Mouse (Mus musculus): ENCODE measurements around the gene Atp6v0b. TPM values are rescaled to one million over a fixed set of nuclear protein-coding genes. Genes with fewer than 3 reads are reported as not detected.

Gene Atp6v0b
- polyA plus RNA-seq (2015; fragmentation: Nextera tagmentation; extraction: Ambion mirVana), result 460 and 461 TPM in 2 replicates

- peak within 1 kb of the TSS; percentile 97 for H3K4me3 ChIP-seq
- H3K9me3 ChIP-seq, result no peaks in the 10 kb centered on the region
- H3K9ac ChIP-seq (replicated peaks), result peak within 1 kb of the TSS; percentile 98
- peaks cover 50% of the 10 kb centered on the region for H3K4me1 ChIP-seq
- H3K27ac ChIP-seq (replicated peaks), result peak within 1 kb of the TSS; percentile 65
- peaks cover 26% of the 10 kb centered on the region for H3K36me3 ChIP-seq
- no peaks in the 10 kb centered on the region for H3K27me3 ChIP-seq
- WGBS, result under 1% methylated on average over 37 of the region's 37 CpGs
- H3K4me2 ChIP-seq (replicated peaks), result peak within 1 kb of the TSS; percentile 91
- peak; percentile 83 for ATAC-seq (replicated peaks)
Observed at GRCm38 (mm10) chr4:117887133-117887532, at the start of gene Atp6v0b. Gene Atp6v0b, minus strand, starts transcription at chr4:117887333.

DNA sequence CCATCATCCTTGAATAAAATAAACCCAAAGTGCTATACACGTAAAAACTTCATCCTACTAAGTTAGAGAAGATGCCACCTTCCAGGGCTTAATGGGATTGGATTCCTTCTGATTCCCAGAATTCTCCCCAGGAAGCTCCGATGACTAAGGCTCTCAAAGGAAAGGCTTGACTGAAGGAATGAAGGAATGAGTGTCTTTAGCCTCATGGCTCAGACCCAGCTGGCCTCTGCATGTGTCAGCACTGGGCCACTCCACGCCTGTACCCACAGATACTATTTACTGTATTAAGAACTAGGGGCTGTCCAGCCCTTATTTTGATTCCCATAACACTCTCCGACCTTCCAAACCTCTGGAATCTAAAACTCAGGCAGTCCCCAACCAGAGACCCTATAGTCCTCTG, 46.9 kb upstream of the Atp6v0b start:
- Histone ChIP-seq H3K4me1 (peaks cover 7% of the 10 kb centered on the region), H3K27me3 (peaks cover 14% of the 10 kb centered on the region), H3K4me3 (no peak overlapping the region), H3K4me2 (replicated peaks) (no peak overlapping the region), H3K36me3 (no peaks in the 10 kb centered on the region), H3K27ac (replicated peaks) (no peak overlapping the region), H3K9me3 (no peaks in the 10 kb centered on the region), H3K9ac (replicated peaks) (no peak overlapping the region)
- no peak for ATAC-seq (replicated peaks)
- 86% methylated on average over 4 of the region's 4 CpGs for WGBS

GRCm38 (mm10) chr4:117933248-117933647, 46.1 kb upstream of the Atp6v0b start:
- H3K36me3 ChIP-seq, result no peaks in the 10 kb centered on the region
- H3K9me3 ChIP-seq, result no peaks in the 10 kb centered on the region
- ATAC-seq (replicated peaks), result no peak
- peaks cover 22% of the 10 kb centered on the region for H3K27me3 ChIP-seq
- no peak overlapping the region for H3K4me3 ChIP-seq
- peaks cover 15% of the 10 kb centered on the region for H3K4me1 ChIP-seq
- H3K4me2 ChIP-seq (replicated peaks), result no peak overlapping the region
- no peak overlapping the region for H3K27ac ChIP-seq (replicated peaks)
- WGBS, result 88% methylated on average over 5 of the region's 5 CpGs
- H3K9ac ChIP-seq (replicated peaks), result no peak overlapping the region

- Histone ChIP-seq H3K9me3 (no peaks in the 10 kb centered on the region), H3K4me2 (replicated peaks) (peak within 1 kb of the TSS; percentile 48), H3K9ac (replicated peaks) (peak within 1 kb of the TSS; percentile 6; the same call in 1 of the 2 replicates), H3K36me3 (no peaks in the 10 kb centered on the region), H3K4me3 (peak within 1 kb of the TSS; percentile 20), H3K27ac (replicated peaks) (no peak within 1 kb of the TSS), H3K27me3 (peaks cover 52% of the 10 kb centered on the region), H3K4me1 (peaks cover 33% of the 10 kb centered on the region)
- under 1% methylated on average over 33 of the region's 33 CpGs for WGBS
- ATAC-seq (replicated peaks), result no peak
Observed at GRCm38 (mm10) chr4:117929391-117929881, 42.3 kb upstream of the Atp6v0b start, which contains the start of gene Artn. Gene Artn, minus strand, starts transcription at chr4:117929763.

- Histone ChIP-seq H3K9me3 (no peaks in the 10 kb centered on the region), H3K27ac (replicated peaks) (no peak overlapping the region), H3K9ac (replicated peaks) (peak overlapping the region; percentile 6; the same call in 1 of the 2 replicates), H3K4me1 (peaks cover 33% of the 10 kb centered on the region), H3K36me3 (no peaks in the 10 kb centered on the region), H3K27me3 (peaks cover 52% of the 10 kb centered on the region), H3K4me2 (replicated peaks) (peak overlapping the region; percentile 48), H3K4me3 (peak overlapping the region; percentile 20)
- 2% methylated on average over 13 of the region's 13 CpGs for WGBS
- ATAC-seq (replicated peaks), result 0 out of 2 replicates have a peak, but pooled peaks have one; percentile 7
Observed at GRCm38 (mm10) chr4:117928699-117929241, 41.6 kb upstream of the Atp6v0b start.

DNA sequence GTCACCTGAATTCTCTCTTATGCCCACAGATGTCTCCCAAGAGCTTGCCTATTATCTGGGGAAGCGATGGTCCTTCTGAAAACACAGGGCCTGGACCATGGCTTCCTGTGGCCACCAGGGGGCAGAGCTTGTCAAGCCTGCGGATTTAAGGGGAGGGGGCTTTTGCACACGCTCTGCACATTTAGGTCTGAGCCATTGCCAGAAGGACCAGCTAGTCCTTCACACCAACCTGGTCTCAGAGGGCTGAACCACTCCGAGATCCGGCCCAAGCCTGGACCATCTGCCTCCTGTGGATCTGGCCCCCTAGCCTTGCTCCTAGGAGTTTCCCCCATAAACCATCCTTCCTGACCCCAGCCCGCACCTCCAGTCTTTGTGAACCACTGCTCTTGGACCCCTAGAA, 41.1 kb upstream of the Atp6v0b start:
- peaks cover 52% of the 10 kb centered on the region for H3K27me3 ChIP-seq

DNA sequence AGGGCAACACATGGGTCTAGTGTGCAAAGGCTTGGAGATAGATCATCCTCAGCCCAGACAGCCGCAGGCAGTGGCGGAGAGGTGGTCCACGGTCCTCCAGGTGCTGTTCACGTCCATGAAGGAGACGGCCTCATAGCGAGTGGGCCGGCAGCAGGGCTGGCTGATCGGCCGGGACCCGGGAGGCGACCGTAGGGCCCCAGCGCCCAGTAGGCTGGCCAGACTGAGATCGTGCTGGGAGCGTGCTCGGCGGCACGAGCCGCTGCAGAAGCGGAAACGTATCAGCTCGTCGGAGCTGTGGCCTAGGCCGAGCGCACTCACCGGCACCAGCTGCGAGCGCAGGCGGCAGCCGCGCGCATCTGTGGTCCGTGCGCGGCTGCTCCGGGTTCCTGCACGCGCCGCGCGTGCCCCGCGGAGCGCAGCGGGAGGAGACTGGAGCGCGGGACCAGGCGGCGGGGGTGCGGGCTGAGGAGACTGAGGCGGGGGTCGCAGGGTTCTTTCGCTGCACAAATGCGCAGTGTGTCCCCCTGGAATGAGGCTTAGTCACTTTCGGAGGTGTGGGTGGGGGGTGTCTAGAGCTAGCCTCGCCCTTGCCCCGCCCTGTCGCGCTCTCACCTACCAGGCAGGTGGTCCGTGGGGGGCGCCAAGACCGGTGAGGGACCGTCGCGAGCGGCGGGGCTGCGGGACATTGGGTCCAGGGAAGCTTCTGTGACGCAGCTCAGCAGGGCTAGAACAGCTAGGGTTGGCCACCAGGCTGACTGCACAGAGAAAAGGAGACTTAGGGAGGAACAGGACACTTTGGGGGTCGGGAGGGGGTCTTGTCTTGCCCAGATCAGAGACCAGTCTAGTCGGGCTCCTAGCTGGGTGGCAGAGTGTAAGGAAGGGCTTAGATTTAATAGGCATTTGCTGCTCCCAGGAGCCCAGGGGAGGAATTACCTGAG, 39.7 kb upstream of the Atp6v0b start:
- Histone ChIP-seq H3K9ac (replicated peaks) (peak overlapping the region; percentile 58), H3K4me3 (peak overlapping the region; percentile 48), H3K27ac (replicated peaks) (no peak overlapping the region), H3K9me3 (no peaks in the 10 kb centered on the region), H3K36me3 (no peaks in the 10 kb centered on the region), H3K4me1 (peaks cover 33% of the 10 kb centered on the region), H3K27me3 (peaks cover 52% of the 10 kb centered on the region), H3K4me2 (replicated peaks) (peak overlapping the region; percentile 88)
- ATAC-seq (replicated peaks), result peak; percentile 67
- WGBS, result under 1% methylated on average over 70 of the region's 71 CpGs

More for the DNA sequence above, 41.1 kb upstream of the Atp6v0b start:
- Histone ChIP-seq H3K36me3 (no peaks in the 10 kb centered on the region), H3K4me2 (replicated peaks) (no peak overlapping the region), H3K27ac (replicated peaks) (no peak overlapping the region), H3K4me3 (no peak overlapping the region), H3K9me3 (no peaks in the 10 kb centered on the region), H3K9ac (replicated peaks) (no peak overlapping the region), H3K4me1 (peaks cover 33% of the 10 kb centered on the region)
- 15% methylated on average over 6 of the region's 6 CpGs for WGBS
- peak; percentile 47 for ATAC-seq (replicated peaks)

GRCm38 (mm10) chr4:117924916-117925315, 37.8 kb upstream of the Atp6v0b start:
- peaks cover 46% of the 10 kb centered on the region for H3K27me3 ChIP-seq
- no peak overlapping the region for H3K9ac ChIP-seq (replicated peaks)
- no peaks in the 10 kb centered on the region for H3K36me3 ChIP-seq
- H3K4me2 ChIP-seq (replicated peaks), result no peak overlapping the region
- H3K9me3 ChIP-seq, result no peaks in the 10 kb centered on the region
- ATAC-seq (replicated peaks), result no peak
- peaks cover 33% of the 10 kb centered on the region for H3K4me1 ChIP-seq
- H3K27ac ChIP-seq (replicated peaks), result no peak overlapping the region
- WGBS, result 76% methylated on average over 4 of the region's 6 CpGs
- H3K4me3 ChIP-seq, result no peak overlapping the region

- Histone ChIP-seq H3K27ac (replicated peaks) (no peak overlapping the region), H3K9me3 (no peaks in the 10 kb centered on the region), H3K9ac (replicated peaks) (no peak overlapping the region), H3K4me1 (peaks cover 19% of the 10 kb centered on the region), H3K36me3 (no peaks in the 10 kb centered on the region), H3K27me3 (peaks cover 32% of the 10 kb centered on the region), H3K4me2 (replicated peaks) (no peak overlapping the region), H3K4me3 (no peak overlapping the region)
- ATAC-seq (replicated peaks), result no peak
- 40% methylated on average over 2 of the region's 2 CpGs for WGBS
Observed at GRCm38 (mm10) chr4:117923450-117923849, 36.3 kb upstream of the Atp6v0b start.

DNA sequence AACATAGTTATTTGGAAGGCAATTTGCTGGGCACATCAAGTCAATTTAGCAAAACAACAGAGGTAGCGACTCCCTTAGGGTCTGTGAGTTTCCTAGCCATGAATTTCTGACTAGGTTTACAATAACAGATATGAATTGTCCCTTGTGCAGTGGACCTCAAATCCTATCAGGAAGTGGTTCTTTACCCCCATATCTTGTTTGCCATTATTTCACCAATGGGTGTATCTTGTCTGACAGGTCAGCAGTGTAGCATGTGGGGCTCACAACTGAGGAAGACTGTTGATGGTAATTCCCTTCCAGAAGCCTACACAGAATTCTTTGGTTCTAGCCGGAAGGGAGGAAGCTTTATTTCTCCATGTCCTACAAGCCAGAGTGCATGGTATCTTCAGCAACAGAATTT, 34.2 kb upstream of the Atp6v0b start:
- peaks cover 3% of the 10 kb centered on the region; the same call in 1 of the 2 replicates for H3K4me1 ChIP-seq
- no peak overlapping the region for H3K4me2 ChIP-seq (replicated peaks)
- no peak overlapping the region for H3K9ac ChIP-seq (replicated peaks)
- WGBS, result 94% methylated on average over 2 of the region's 2 CpGs
- no peak overlapping the region for H3K27ac ChIP-seq (replicated peaks)
- ATAC-seq (replicated peaks), result no peak
- H3K27me3 ChIP-seq, result peaks cover 14% of the 10 kb centered on the region; the same call in 1 of the 2 replicates
- no peak overlapping the region for H3K4me3 ChIP-seq
- H3K36me3 ChIP-seq, result no peaks in the 10 kb centered on the region
- H3K9me3 ChIP-seq, result no peaks in the 10 kb centered on the region

DNA sequence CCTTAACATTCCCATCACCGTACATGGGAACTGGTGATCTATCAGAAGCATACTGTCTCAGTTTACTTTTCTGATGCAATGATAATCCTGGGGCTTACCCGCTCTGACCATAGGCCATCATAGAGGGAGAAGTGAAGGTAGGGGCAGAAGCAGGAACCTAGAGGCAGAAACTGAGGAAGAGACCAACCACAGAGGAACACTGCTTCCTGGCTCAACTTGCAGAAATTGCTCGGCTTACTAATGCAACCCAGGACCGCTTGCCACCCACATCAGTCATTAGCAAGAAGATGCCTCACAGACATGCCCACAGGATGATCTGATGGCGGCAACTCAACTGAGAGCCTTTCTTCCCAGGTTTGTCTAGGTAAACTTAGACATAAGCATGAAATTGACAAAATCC, 31.6 kb upstream of the Atp6v0b start:
- Histone ChIP-seq H3K4me2 (replicated peaks) (no peak overlapping the region), H3K4me3 (no peak overlapping the region), H3K27me3 (no peaks in the 10 kb centered on the region), H3K9me3 (no peaks in the 10 kb centered on the region), H3K9ac (replicated peaks) (no peak overlapping the region), H3K36me3 (no peaks in the 10 kb centered on the region), H3K4me1 (peaks cover 15% of the 10 kb centered on the region), H3K27ac (replicated peaks) (no peak overlapping the region)
- no peak for ATAC-seq (replicated peaks)
- 91% methylated on average over 5 of the region's 5 CpGs for WGBS

- Histone ChIP-seq H3K4me3 (no peak overlapping the region), H3K27ac (replicated peaks) (no peak overlapping the region), H3K9ac (replicated peaks) (no peak overlapping the region), H3K4me2 (replicated peaks) (no peak overlapping the region), H3K27me3 (no peaks in the 10 kb centered on the region), H3K9me3 (no peaks in the 10 kb centered on the region), H3K4me1 (peaks cover 20% of the 10 kb centered on the region), H3K36me3 (no peaks in the 10 kb centered on the region)
- no peak for ATAC-seq (replicated peaks)
- 47% methylated on average over 3 of the region's 3 CpGs for WGBS
Observed at GRCm38 (mm10) chr4:117918261-117918660, 31.1 kb upstream of the Atp6v0b start.
